20 mouse cellular contexts compared by ENCODE assay signal in the genomic region with DNA sequence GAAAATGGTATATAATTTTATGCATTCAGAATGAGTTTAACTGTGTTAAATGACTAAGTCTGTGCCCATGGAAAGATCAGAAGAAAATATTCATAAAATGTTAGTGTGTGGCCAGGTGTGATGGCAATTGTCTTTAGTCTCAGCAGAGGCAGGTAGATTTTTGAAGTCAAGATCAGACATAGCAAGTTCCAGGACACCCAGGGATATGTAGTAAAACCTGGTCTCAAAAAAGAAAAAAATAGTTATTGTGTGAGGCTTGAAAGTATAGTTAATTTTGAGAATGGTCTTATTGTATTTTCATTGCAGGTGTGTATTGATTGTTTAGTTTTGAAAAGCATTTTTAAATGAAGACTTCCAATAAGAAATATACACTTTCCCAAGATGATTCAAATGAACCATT. TPM values are rescaled to one million over a fixed set of nuclear protein-coding genes. Genes with fewer than 3 reads are reported as not detected.
"Had no signal": no experiment of that assay in that cellular context is flagged by ENCODE, and none has a peak within 500 bp of the region (broad histone marks: within the 10 kb centered on the region; RNA-seq: fewer than 3 reads in every experiment).

No protein-coding gene starts in this region.

- DNase-seq: retina, postnatal 1 day; right cerebral cortex, adult 18-20 months; right cerebral cortex, postnatal 14 days; right cerebral cortex, postnatal 25 days; right cerebral cortex, postnatal 4 days; spleen, adult 18-20 months; thymus, adult 18-20 months; thymus, adult 2 months; thymus, postnatal 14 days; thymus, postnatal 25 days; thymus, postnatal 36 days; thymus, postnatal 4 days had no signal

- H3K4me2 ChIP-seq: neural tube, embryonic 12.5 days; neural tube, embryonic 13.5 days; neural tube, embryonic 15.5 days; stomach, embryonic 15.5 days had no signal

- H3K27me3 ChIP-seq: neural tube, embryonic 12.5 days; neural tube, embryonic 13.5 days; neural tube, embryonic 15.5 days; stomach, embryonic 15.5 days had no signal

- H3K4me1 ChIP-seq: neural tube, embryonic 12.5 days; neural tube, embryonic 13.5 days; neural tube, embryonic 15.5 days had no signal

- H3K36me3 ChIP-seq: neural tube, embryonic 12.5 days; neural tube, embryonic 13.5 days; neural tube, embryonic 15.5 days; stomach, embryonic 15.5 days had no signal

- H3K9ac ChIP-seq: neural tube, embryonic 12.5 days; neural tube, embryonic 13.5 days; neural tube, embryonic 15.5 days; stomach, embryonic 15.5 days had no signal

- H3K27ac ChIP-seq: neural tube, embryonic 12.5 days; neural tube, embryonic 13.5 days; neural tube, embryonic 15.5 days; stomach, embryonic 15.5 days; stomach, postnatal 0 days had no signal

- H3K9me3 ChIP-seq: neural tube, embryonic 12.5 days; neural tube, embryonic 13.5 days; neural tube, embryonic 15.5 days; stomach, embryonic 15.5 days had no signal

- H3K4me3 ChIP-seq: neural tube, embryonic 12.5 days; neural tube, embryonic 13.5 days; neural tube, embryonic 15.5 days; stomach, embryonic 15.5 days had no signal

RNA-seq across cellular contexts. Expression of a gene that starts 47.0 kb away (rescaled TPM):
- polyA plus RNA-seq: neural tube, embryonic 12.5 days; neural tube, embryonic 13.5 days had no signal

RNA-seq across cellular contexts. Expression of a gene that starts 47.1 kb away (rescaled TPM):
- total RNA-seq: neutrophil, adult 5-6 weeks had no signal
- polyA plus RNA-seq: neural tube, embryonic 12.5 days; neural tube, embryonic 13.5 days; neural tube, embryonic 14.5 days; neural tube, embryonic 15.5 days; stomach, embryonic 14.5 days had no signal
